Mouse (Mus musculus) heart, adult 2 months (tissue): Measurements from ENCODE around the gene Ephb1. TPM values are rescaled to one million over a fixed set of nuclear protein-coding genes. Genes with fewer than 3 reads are reported as not detected.

Experiments used
- DNase-seq, 2 experiments: peaks; one replicate each; pipeline ENCODE4 v3.0.0; 2021
- H3K27ac ChIP-seq: fragments of 200-600 bp; 2 replicates; pipeline ENCODE4 v1.8.1; 2022
- H3K27me3 ChIP-seq: fragments of 200-500 bp; 2 replicates; pipeline ENCODE4 v1.6.1; 2012; ENCODE audit warnings: mild to moderate bottlenecking, low read length, inconsistent platforms, mixed read lengths; ENCODE audit not compliant: control insufficient read depth, insufficient read depth
- H3K36me3 ChIP-seq: fragments of 200-500 bp; 2 replicates; pipeline ENCODE4 v1.6.1; 2012; ENCODE audit warnings: low read length, inconsistent platforms; ENCODE audit not compliant: control insufficient read depth, insufficient read depth
- H3K4me1 ChIP-seq: fragments of 200-500 bp; 2 replicates; pipeline ENCODE4 v1.6.1; 2011; ENCODE audit warnings: low read length; ENCODE audit not compliant: control insufficient read depth, insufficient read depth
- H3K4me3 ChIP-seq: fragments of 200-600 bp; 2 replicates; pipeline ENCODE4 v1.8.1; 2022
- H3K79me2 ChIP-seq: fragments of 200-500 bp; replicated peaks from 2 replicates; pipeline ENCODE4 v1.6.1; 2012; ENCODE audit warnings: mild to moderate bottlenecking, inconsistent platforms, low read length, moderate library complexity, mixed read lengths; ENCODE audit not compliant: control insufficient read depth, insufficient read depth
- H3K9ac ChIP-seq: fragments of 200-500 bp; 2 replicates; pipeline ENCODE4 v1.6.1; 2012; ENCODE audit warnings: low read depth, mild to moderate bottlenecking, control low read depth, inconsistent platforms, low read length, mixed read lengths
- CTCF ChIP-seq: fragments of 200-600 bp; IDR thresholded peaks from 2 replicates; pipeline ENCODE4 v1.8.1; 2022; ENCODE audit warnings: antibody characterized with exemption, mild to moderate bottlenecking, moderate library complexity
- EP300 ChIP-seq: fragments of 200-500 bp; IDR thresholded peaks from 2 replicates; pipeline ENCODE4 v1.6.1; 2011; ENCODE audit warnings: low read depth, low read length, control low read depth; ENCODE audit not compliant: insufficient read depth
- POLR2A ChIP-seq: fragments of 200-500 bp; IDR thresholded peaks from 2 replicates; pipeline ENCODE4 v1.6.1; 2011; ENCODE audit warnings: mild to moderate bottlenecking, low read depth, low read length, control low read depth; ENCODE audit not compliant: insufficient read depth
- WGBS: fragments of 180-500 bp; shearing (Covaris S2); methylation state at CpG from one replicate; pipeline ENCODE4 v1.1.7; 2018; 5-methylcytosine and 5-hydroxymethylcytosine counted together
- intact Hi-C: fragments of 180-260 bp; cut with DNase I; formaldehyde crosslinking; loops from one replicate; pipeline ENCODE4 v1.15.1; 2025
- polyA plus RNA-seq: library from polyadenylated mRNA; depleted of rRNA; stranded (reverse); fragments of >200 nt; gene quantifications from 2 replicates; pipeline ENCODE4 v1.2.3, GENCODE M21; 2012
- total RNA-seq, 2 experiments: library from RNA; stranded (reverse); gene quantifications; 2 replicates each; pipeline ENCODE4 v1.2.3; 2021

Ephb1 gene
- total and polyA plus RNA-seq, 3 experiments = 3.1 to 23.3 (median 21.2) TPM

DNA sequence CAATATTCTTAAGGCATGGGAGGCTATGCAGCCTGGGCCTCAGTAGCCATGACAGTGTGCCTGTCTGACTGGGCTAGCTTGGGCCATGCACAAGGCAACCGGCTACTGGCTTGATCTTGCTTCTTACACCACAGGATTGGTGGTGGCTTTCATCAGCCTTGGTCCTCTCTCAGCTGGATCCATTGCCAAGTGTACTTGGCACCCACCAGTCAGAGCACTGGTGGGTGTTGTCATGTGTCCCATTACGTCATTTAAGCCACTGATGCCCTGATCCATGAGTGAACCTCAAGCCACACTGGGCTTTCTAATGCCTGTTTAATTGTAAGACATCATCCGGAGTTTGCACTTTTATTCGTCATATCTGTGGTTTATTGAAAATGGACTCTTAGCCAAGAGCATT, 215.3 kb downstream of the Ephb1 start:
- no peak for TF ChIP-seq EP300
- TF ChIP-seq POLR2A = no peak
- no peak for TF ChIP-seq CTCF
- no peaks in the 10 kb centered on the region for H3K27me3 ChIP-seq
- intact Hi-C loops = no loop called here
- H3K4me1 ChIP-seq = no peaks in the 10 kb centered on the region
- no peaks in the 10 kb centered on the region for H3K36me3 ChIP-seq
- H3K4me3 ChIP-seq = no peak overlapping the region
- H3K79me2 ChIP-seq = no peaks in the 10 kb centered on the region
- 91% methylated on average over 4 of the region's 4 CpGs for WGBS
- DNase-seq = no peak
- H3K27ac ChIP-seq = no peak overlapping the region
- no peak overlapping the region for H3K9ac ChIP-seq

DNA sequence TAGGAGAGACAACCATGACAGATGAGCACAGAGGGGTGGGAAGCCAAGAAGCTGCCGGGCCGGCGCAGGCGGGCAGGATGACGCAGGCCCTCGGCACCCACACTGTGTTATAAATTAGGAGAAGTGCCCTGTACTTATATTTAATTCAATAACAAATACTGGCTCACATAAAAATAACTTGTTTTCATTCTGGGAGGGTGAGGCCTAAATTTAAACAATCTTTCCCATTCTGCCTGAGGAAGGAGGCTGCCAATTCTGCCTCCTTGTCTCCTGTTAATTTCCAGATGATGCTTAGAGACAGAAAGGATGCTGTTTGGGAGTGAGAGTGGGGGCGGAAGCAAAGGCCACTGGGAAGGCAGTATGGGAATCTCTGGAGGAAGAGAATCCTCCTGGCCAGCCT, 215.8 kb downstream of the Ephb1 start:
- Histone ChIP-seq H3K4me1 (no peaks in the 10 kb centered on the region), H3K27ac (no peak overlapping the region), H3K27me3 (no peaks in the 10 kb centered on the region), H3K4me3 (no peak overlapping the region), H3K79me2 (no peaks in the 10 kb centered on the region), H3K9ac (no peak overlapping the region), H3K36me3 (no peaks in the 10 kb centered on the region)
- DNase-seq = no peak
- 91% methylated on average over 7 of the region's 7 CpGs for WGBS
- TF ChIP-seq CTCF (no peak), EP300 (no peak), POLR2A (no peak)
- intact Hi-C loops = no loop called here

DNA sequence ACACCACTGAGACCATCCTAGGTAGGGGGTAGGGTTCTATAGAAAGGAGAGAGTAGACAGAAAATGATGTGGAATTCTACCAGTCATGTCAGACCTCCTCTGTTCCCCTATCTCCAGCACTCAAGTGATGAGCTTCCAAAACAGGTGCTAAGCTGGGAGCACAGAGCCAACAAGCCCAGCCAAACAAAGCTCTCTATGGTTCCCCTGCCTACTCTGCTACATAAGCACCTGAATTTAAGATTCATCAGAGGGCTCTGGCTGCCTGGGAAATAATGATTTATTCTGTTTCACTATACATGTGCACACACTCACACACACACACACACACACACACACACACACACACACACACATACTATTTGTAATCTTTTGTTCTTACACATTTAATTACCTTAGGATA, 216.3 kb downstream of the Ephb1 start:
- Histone ChIP-seq H3K4me3 (no peak overlapping the region), H3K27me3 (no peaks in the 10 kb centered on the region), H3K4me1 (no peaks in the 10 kb centered on the region), H3K9ac (no peak overlapping the region), H3K36me3 (no peaks in the 10 kb centered on the region), H3K79me2 (no peaks in the 10 kb centered on the region), H3K27ac (no peak overlapping the region)
- intact Hi-C loops = no loop called here
- no peak for DNase-seq
- no peak for TF ChIP-seq EP300
- TF ChIP-seq POLR2A = no peak
- TF ChIP-seq CTCF = no peak

DNA sequence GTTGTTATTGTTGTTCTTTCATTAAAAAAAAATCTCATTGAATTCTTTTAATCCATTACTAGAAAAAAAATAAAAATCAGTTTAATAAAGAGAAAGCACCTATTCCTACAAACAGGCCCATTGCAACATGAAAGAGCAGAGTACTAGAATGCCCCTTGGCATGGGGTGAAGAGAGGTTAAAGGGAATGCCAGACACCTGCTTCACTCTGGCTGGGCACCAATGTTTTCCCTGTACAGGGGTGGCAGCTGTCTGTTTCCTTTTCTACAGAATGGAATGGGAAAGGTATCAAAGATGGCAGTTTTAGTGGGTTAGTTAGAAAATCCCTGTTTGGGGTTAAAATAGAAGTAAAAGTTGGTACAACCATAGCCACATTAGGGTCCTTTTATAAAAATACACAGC, 224.0 kb downstream of the Ephb1 start:
- Histone ChIP-seq H3K36me3 (no peaks in the 10 kb centered on the region), H3K27me3 (no peaks in the 10 kb centered on the region), H3K79me2 (no peaks in the 10 kb centered on the region), H3K4me1 (no peaks in the 10 kb centered on the region), H3K4me3 (no peak overlapping the region), H3K27ac (no peak overlapping the region), H3K9ac (no peak overlapping the region)
- intact Hi-C loops = no loop called here
- DNase-seq = no peak
- TF ChIP-seq CTCF (no peak), POLR2A (no peak), EP300 (no peak)

DNA sequence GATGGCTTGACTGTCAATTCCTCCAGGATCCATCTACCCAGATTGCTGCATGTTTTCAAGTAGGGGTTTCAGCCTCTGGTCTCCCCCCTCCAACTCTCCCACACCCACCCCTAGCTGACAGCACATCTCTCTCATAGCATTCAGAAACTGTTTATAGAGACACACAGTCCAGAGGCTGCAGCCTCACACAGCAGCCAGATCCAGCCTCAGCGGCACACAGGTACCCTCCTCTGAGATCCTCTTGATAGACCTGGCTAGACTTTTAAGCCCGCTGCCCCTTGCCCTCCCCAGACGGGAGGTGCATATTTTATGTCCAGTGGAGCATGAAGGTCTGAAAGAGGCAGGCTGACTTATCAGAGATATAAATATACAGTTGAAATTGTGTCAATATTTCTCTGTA, 228.0 kb downstream of the Ephb1 start:
- no peak for DNase-seq
- Histone ChIP-seq H3K4me3 (no peak overlapping the region), H3K79me2 (no peaks in the 10 kb centered on the region), H3K4me1 (no peaks in the 10 kb centered on the region), H3K27ac (no peak overlapping the region), H3K36me3 (no peaks in the 10 kb centered on the region), H3K9ac (no peak overlapping the region), H3K27me3 (no peaks in the 10 kb centered on the region)
- TF ChIP-seq CTCF (no peak), EP300 (no peak), POLR2A (no peak)
- WGBS = 68% methylated on average over 3 of the region's 3 CpGs
- intact Hi-C loops = no loop called here

DNA sequence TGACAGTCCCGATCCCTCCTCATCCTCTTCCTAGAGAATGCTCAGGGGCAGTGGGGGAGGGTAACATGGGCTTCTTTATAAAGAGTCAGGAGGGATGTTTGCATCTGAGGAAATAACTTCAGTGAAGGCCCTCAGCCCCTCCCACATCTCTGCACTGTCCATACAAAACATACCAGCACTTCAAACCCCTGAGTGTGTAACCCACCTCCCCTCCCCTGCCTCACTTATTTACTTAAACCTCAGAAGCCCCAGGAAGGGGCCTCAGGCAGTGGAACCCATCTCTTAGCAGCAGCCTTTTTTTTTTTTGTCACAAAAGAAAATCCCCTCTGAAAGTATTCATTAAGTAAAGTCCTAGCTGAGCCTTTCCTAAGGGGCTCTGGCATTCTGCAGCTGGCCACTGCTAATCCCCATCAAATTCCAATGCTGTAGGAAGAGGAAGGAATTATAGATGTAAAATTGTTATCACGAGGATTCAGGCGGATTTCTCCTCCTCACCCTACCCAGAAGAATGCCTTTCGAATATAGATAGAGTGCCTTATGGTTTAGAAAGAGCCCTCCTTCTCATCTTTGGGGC, 231.5 kb downstream of the Ephb1 start:
- WGBS = 52% methylated on average over 4 of the region's 4 CpGs
- TF ChIP-seq CTCF (no peak), EP300 (no peak), POLR2A (no peak)
- no peak for DNase-seq
- Histone ChIP-seq H3K4me1 (no peaks in the 10 kb centered on the region), H3K79me2 (no peaks in the 10 kb centered on the region), H3K4me3 (no peak overlapping the region), H3K9ac (no peak overlapping the region), H3K27me3 (no peaks in the 10 kb centered on the region), H3K27ac (no peak overlapping the region), H3K36me3 (no peaks in the 10 kb centered on the region)
- intact Hi-C loops = no loop called here

DNA sequence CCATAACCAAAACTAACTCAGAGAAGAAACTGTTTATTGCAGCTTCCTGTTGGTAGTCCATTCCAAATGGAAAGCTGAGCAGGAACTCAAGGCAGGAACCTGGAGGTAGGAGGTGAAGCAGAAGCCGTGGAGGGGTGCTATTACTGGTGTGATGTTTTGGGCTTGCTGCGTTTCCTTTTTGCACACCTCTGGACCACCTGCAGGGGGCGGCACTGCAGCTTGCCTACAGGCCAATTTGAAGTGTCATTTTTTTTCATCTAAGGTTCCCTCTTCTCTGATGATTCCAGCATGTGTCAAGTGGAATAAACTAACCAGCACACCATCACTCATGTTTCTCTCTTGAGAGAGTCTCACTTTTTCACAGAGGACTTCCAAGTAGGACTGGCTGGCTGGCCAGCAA, 235.1 kb downstream of the Ephb1 start:
- Histone ChIP-seq H3K4me3 (no peak overlapping the region), H3K27ac (no peak overlapping the region), H3K36me3 (no peaks in the 10 kb centered on the region), H3K27me3 (no peaks in the 10 kb centered on the region), H3K4me1 (no peaks in the 10 kb centered on the region), H3K9ac (no peak overlapping the region), H3K79me2 (no peaks in the 10 kb centered on the region)
- intact Hi-C loops = no loop called here
- DNase-seq = no peak
- 73% methylated on average over 3 of the region's 3 CpGs for WGBS
- TF ChIP-seq POLR2A = no peak
- no peak for TF ChIP-seq EP300
- peak; percentile 38 for TF ChIP-seq CTCF
